Mouse (Mus musculus): Measurements from ENCODE around the gene Ros1. TPM values are rescaled to one million over a fixed set of nuclear protein-coding genes. Genes with fewer than 3 reads are reported as not detected.

The Ros1 gene
- polyA plus RNA-seq (2021; fragmentation: Nextera tagmentation): not detected in 2 replicates
- long read RNA-seq, experiment 1: 0 reads
- long read RNA-seq, experiment 2: 0 reads

GRCm38 (mm10) chr10:52194957-52195852 lies at the start of gene Ros1:
TSS of gene Ros1 (minus strand) at chr10:52195244.

GRCm38 (mm10) chr10:52233301-52233968 lies 38.4 kb upstream of the Ros1 start, which contains the start of gene Dcbld1:
TSS of gene Dcbld1 (plus strand) at chr10:52233619.

DNA sequence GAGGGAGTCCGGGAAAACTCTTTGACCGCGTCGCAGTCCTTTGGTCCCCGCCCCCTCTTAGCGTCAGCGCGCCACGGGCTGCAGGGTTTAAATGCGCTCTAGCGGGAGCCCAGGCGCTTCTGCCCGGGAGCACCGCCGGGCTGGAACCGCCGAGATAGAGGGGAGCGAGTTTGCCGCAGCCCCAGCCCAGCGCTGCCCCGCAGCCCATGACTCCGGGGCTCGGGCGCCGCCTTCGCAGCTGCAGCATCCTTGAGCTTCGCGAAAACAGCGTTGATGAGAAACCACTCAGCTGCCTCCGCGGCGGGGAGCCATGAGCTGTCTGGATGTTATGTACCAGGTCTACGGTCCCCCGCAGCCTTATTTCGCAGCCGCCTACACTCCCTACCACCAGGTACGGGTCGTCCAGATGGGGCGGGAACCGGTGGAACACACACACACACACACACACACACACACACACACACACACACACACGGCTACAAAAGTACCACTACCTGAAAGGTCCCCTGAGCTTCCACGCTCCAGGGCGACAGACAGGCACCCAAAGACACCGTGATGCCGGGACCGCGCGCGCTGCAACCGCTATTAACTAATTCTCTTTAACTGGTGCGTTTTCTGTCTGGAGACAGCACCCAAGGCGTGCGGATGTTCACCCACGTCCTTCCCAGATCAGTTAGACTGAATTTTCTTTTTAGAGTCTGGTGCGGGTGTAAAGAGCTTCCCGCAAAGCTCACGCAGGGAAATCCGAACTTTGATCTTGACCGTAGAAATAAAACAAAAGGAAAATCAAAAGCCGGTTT lies 172.4 kb downstream of the Ros1 start, which contains the start of gene Vgll2:
TSS of gene Vgll2 (plus strand) at position 90 of the 800 bp plus-strand sequence.

Small RNA genes within 50 kb of the gene (microRNA-seq; reads per million reads assigned to microRNA genes)
- gene Gm24084: not detected

Other genes with a start within 250 kb of the Ros1 start
- 0.16 TPM in 1 of 2 replicates, not detected in the other for gene Vgll2, start 172.7 kb downstream of the Ros1 start, polyA plus RNA-seq (2021; fragmentation: Nextera tagmentation)
- gene Dcbld1, start 38.4 kb upstream of the Ros1 start, polyA plus RNA-seq (2021; fragmentation: Nextera tagmentation): 6.0 and 7.2 TPM in 2 replicates
- gene Gm26741, start 163.5 kb upstream of the Ros1 start, polyA plus RNA-seq (2021; fragmentation: Nextera tagmentation): not detected in 2 replicates
- gene Gopc, start 186.9 kb upstream of the Ros1 start, polyA plus RNA-seq (2021; fragmentation: Nextera tagmentation): 7.0 and 7.1 TPM in 2 replicates
- not detected in 2 replicates for gene Nepn, start 193.7 kb upstream of the Ros1 start, polyA plus RNA-seq (2021; fragmentation: Nextera tagmentation)
- gene Nus1, start 222.3 kb upstream of the Ros1 start, polyA plus RNA-seq (2021; fragmentation: Nextera tagmentation): 7.2 and 8.2 TPM in 2 replicates